16 mouse cellular contexts compared by ENCODE assay signal in genomic region chr5:148452909-148453632, GRCm38 (mm10). TPM values are rescaled to one million over a fixed set of nuclear protein-coding genes. Genes with fewer than 3 reads are reported as not detected.
DNase-seq lines count a peak whose midpoint lies in the region; ATAC-seq and TF ChIP-seq lines count a peak whose summit lies in the region.
"Had no signal": no experiment of that assay in that cellular context is flagged by ENCODE, and none has a peak within 500 bp of the region (broad histone marks: within the 10 kb centered on the region; RNA-seq: fewer than 3 reads in every experiment).

No protein-coding gene starts in this region.

- H3K9me3 ChIP-seq in forebrain, embryonic 13.5 days (replicated peaks) = no peaks in the 10 kb centered on the region; the same call in 1 of the 2 replicates
- no peaks in the 10 kb centered on the region for H3K9me3 ChIP-seq in forebrain, postnatal 0 days (ENCODE audit: low read length)
- H3K9me3 ChIP-seq in hindbrain, embryonic 13.5 days = no peaks in the 10 kb centered on the region
- no peaks in the 10 kb centered on the region for H3K9me3 ChIP-seq in neural tube, embryonic 14.5 days (ENCODE audit: control insufficient read depth, low read length)
- H3K9me3 ChIP-seq: kidney, embryonic 15.5 days had no signal

- no peaks in the 10 kb centered on the region for H3K27me3 ChIP-seq in forebrain, embryonic 13.5 days
- no peaks in the 10 kb centered on the region for H3K27me3 ChIP-seq in forebrain, postnatal 0 days (ENCODE audit: insufficient read depth, low read length)
- H3K27me3 ChIP-seq in hindbrain, embryonic 13.5 days = no peaks in the 10 kb centered on the region
- no peaks in the 10 kb centered on the region for H3K27me3 ChIP-seq in neural tube, embryonic 14.5 days (ENCODE audit: control insufficient read depth, insufficient read depth, low read length)
- H3K27me3 ChIP-seq: embryonic facial prominence, embryonic 12.5 days; kidney, embryonic 15.5 days; midbrain, embryonic 12.5 days had no signal

- WGBS in forebrain, embryonic 13.5 days = 75% methylated on average over 17 of the region's 17 CpGs
- 58% methylated on average over 17 of the region's 17 CpGs for WGBS in forebrain, postnatal 0 days
- WGBS in hindbrain, embryonic 13.5 days = 43% methylated on average over 17 of the region's 17 CpGs
- 41% methylated on average over 17 of the region's 17 CpGs for WGBS in neural tube, embryonic 14.5 days

- peak; percentile 46 for ATAC-seq in forebrain, embryonic 13.5 days
- ATAC-seq in forebrain, postnatal 0 days = no peak
- peak; percentile 69 for ATAC-seq in common myeloid progenitor, adult 5-6 weeks (replicated peaks; ENCODE audit: low read depth, poor library complexity, severe bottlenecking)
- peak; percentile 46 for ATAC-seq in hindbrain, embryonic 13.5 days (ENCODE audit: low FRiP score)
- ATAC-seq in neural tube, embryonic 14.5 days (ENCODE audit: low read depth) = peak; percentile 44
- ATAC-seq: inflammation-experienced regulatory T-cells, adult 6 months; lung, postnatal 0 days had no signal

- no peaks in the 10 kb centered on the region for H3K36me3 ChIP-seq in forebrain, embryonic 13.5 days (ENCODE audit: poor library complexity, severe bottlenecking)
- no peaks in the 10 kb centered on the region for H3K36me3 ChIP-seq in forebrain, postnatal 0 days (ENCODE audit: insufficient read depth)
- no peaks in the 10 kb centered on the region for H3K36me3 ChIP-seq in hindbrain, embryonic 13.5 days
- no peaks in the 10 kb centered on the region for H3K36me3 ChIP-seq in neural tube, embryonic 14.5 days (ENCODE audit: control insufficient read depth, insufficient read depth, low read length)
- H3K36me3 ChIP-seq: embryonic facial prominence, embryonic 12.5 days; kidney, embryonic 15.5 days; midbrain, embryonic 12.5 days had no signal

- no peak; the same call in 1 of the 2 replicates for TF ChIP-seq CTCF in forebrain, postnatal 0 days (IDR thresholded peaks at IDR 0.05; ENCODE audit: low read depth)

- no peak overlapping the region for H3K4me2 ChIP-seq in forebrain, embryonic 13.5 days
- H3K4me2 ChIP-seq in forebrain, postnatal 0 days (ENCODE audit: low read depth) = no peak overlapping the region
- peak overlapping the region; percentile 27 for H3K4me2 ChIP-seq in hindbrain, embryonic 13.5 days
- no peak overlapping the region; the same call in 1 of the 2 replicates for H3K4me2 ChIP-seq in neural tube, embryonic 14.5 days (ENCODE audit: low read depth, low read length)
- H3K4me2 ChIP-seq: embryonic facial prominence, embryonic 12.5 days; kidney, embryonic 15.5 days; liver, embryonic 11.5 days; midbrain, embryonic 12.5 days had no signal

- peaks cover 16% of the 10 kb centered on the region for H3K4me1 ChIP-seq in forebrain, embryonic 13.5 days
- H3K4me1 ChIP-seq in forebrain, postnatal 0 days (ENCODE audit: insufficient read depth) = no peaks in the 10 kb centered on the region; the same call in 1 of the 2 replicates
- peaks cover 20% of the 10 kb centered on the region for H3K4me1 ChIP-seq in hindbrain, embryonic 13.5 days (replicated peaks)
- no peaks in the 10 kb centered on the region for H3K4me1 ChIP-seq in neural tube, embryonic 14.5 days (ENCODE audit: control insufficient read depth, insufficient read depth, low read length)
- H3K4me1 ChIP-seq: embryonic facial prominence, embryonic 12.5 days; kidney, embryonic 15.5 days had no signal

- H3K9ac ChIP-seq in forebrain, embryonic 13.5 days = no peak overlapping the region
- no peak overlapping the region for H3K9ac ChIP-seq in forebrain, postnatal 0 days
- no peak overlapping the region for H3K9ac ChIP-seq in hindbrain, embryonic 13.5 days
- H3K9ac ChIP-seq in neural tube, embryonic 14.5 days (replicated peaks; ENCODE audit: low read depth, low read length) = no peak overlapping the region
- H3K9ac ChIP-seq: embryonic facial prominence, embryonic 12.5 days; kidney, embryonic 15.5 days; midbrain, embryonic 12.5 days had no signal

- no peak for DNase-seq in forebrain, postnatal 0 days
- DNase-seq in adrenal gland, postnatal 25 days = no peak
- no peak for DNase-seq in right cerebral cortex, postnatal 14 days
- DNase-seq: adrenal gland, postnatal 36 days; gastrocnemius, postnatal 25 days; thymus, adult 2 months had no signal

- H3K27ac ChIP-seq in forebrain, embryonic 13.5 days = peak overlapping the region; percentile 69
- H3K27ac ChIP-seq in forebrain, postnatal 0 days (ENCODE audit: low read depth, low read length) = no peak overlapping the region
- H3K27ac ChIP-seq in hindbrain, embryonic 13.5 days = peak overlapping the region; percentile 74
- H3K27ac ChIP-seq in neural tube, embryonic 14.5 days (ENCODE audit: low read depth, low read length) = peak overlapping the region; percentile 17; the same call in 1 of the 2 replicates
- H3K27ac ChIP-seq: embryonic facial prominence, embryonic 12.5 days; kidney, embryonic 15.5 days had no signal

- H3K4me3 ChIP-seq in forebrain, embryonic 13.5 days = no peak overlapping the region
- no peak overlapping the region for H3K4me3 ChIP-seq in forebrain, postnatal 0 days (ENCODE audit: low read depth, low read length)
- no peak overlapping the region for H3K4me3 ChIP-seq in hindbrain, embryonic 13.5 days
- H3K4me3 ChIP-seq in neural tube, embryonic 14.5 days (ENCODE audit: low read depth, low read length) = no peak overlapping the region
- H3K4me3 ChIP-seq: embryonic facial prominence, embryonic 12.5 days; kidney, embryonic 15.5 days; midbrain, embryonic 12.5 days had no signal

RNA-seq across cellular contexts. Expression of gene Slc7a1, which starts 53.4 kb away (rescaled TPM):
- 24.4 and 27.2 TPM in 2 replicates for polyA plus RNA-seq in forebrain, embryonic 13.5 days (2015; fragmentation: Nextera tagmentation; extraction: Ambion mirVana)
- 31.9 and 52.2 TPM in 2 replicates for total RNA-seq in forebrain, postnatal 0 days (2014; rRNA removed)
- 28.0 and 44.0 TPM in 2 replicates for polyA plus RNA-seq in forebrain, postnatal 0 days (2015; fragmentation: Nextera tagmentation; extraction: Ambion mirVana)
- 21.3 and 30.3 TPM in 2 replicates for total RNA-seq in common myeloid progenitor, adult 5-6 weeks (2017)
- 29.6 and 31.3 TPM in 2 replicates for polyA plus RNA-seq in hindbrain, embryonic 13.5 days (2015; fragmentation: Nextera tagmentation; extraction: Ambion mirVana)
- polyA plus RNA-seq in neural tube, embryonic 14.5 days (2014; fragmentation: Nextera tagmentation; extraction: Ambion mirVana) = 50.0 and 57.0 TPM in 2 replicates
- total RNA-seq in adrenal gland, postnatal 25 days (2021) = 86.8 and 106 TPM in 2 replicates
